Mouse (Mus musculus): ENCODE results near the gene 1600014C10Rik.

Gene 1600014C10Rik

GRCm38 (mm10) chr7:38182962-38183687 is at the start of gene 1600014C10Rik:
Gene 1600014C10Rik (plus strand): TSS chr7:38183217.
- ChIA-PET CTCF (interaction anchor here (0.5 to 4.4 kb wide), 90 partner anchors 7 to 248 kb away, joined by 3 to 111 read pairs (median 4); partner anchors contain the start of genes Pop4 (in 3 of the 4), Plekhf1 (in 2 of the 4) and Ccne1 (in 1 of the 4)), POLR2A (interaction anchor here (0.6 to 3.5 kb wide), 45 partner anchors 8 to 165 kb away, joined by 3 to 37 read pairs (median 4); partner anchors contain the start of genes Pop4 (in 2 of the 4), Ccne1 (in 1 of the 4) and Plekhf1 (in 1 of the 4))

- POLR2A ChIA-PET, result interaction anchor here in 2 of 4 experiments (0.7 kb wide), 2 partner anchors 8 to 24 kb away, joined by 3 to 4 read pairs; no protein-coding TSS in a partner anchor
- CTCF ChIA-PET, result interaction anchor here in 1 of 4 experiments (1.5 kb wide), 1 partner anchor 16 kb away, joined by 5 read pairs; no protein-coding TSS in a partner anchor
Observed at GRCm38 (mm10) chr7:38134471-38134870, 48.5 kb upstream of the 1600014C10Rik start.

GRCm38 (mm10) chr7:38140324-38140723 is 42.7 kb upstream of the 1600014C10Rik start:
- POLR2A ChIA-PET, result interaction anchor here in 2 of 4 experiments (1.5 to 2.1 kb wide), 2 partner anchors 10 to 54 kb away, joined by 3 to 6 read pairs; no protein-coding TSS in a partner anchor
- CTCF ChIA-PET, result interaction anchor here (0.7 to 2.8 kb wide), 14 partner anchors 10 to 80 kb away, joined by 3 to 11 read pairs (median 4); partner anchors contain the start of gene Ccne1 (in 1 of the 4)

GRCm38 (mm10) chr7:38141747-38142545 is 41.1 kb upstream of the 1600014C10Rik start:
- POLR2A ChIA-PET, result interaction anchor here in 2 of 4 experiments (0.9 to 2.1 kb wide), 2 partner anchors 12 to 34 kb away, joined by 3 to 6 read pairs; no protein-coding TSS in a partner anchor
- CTCF ChIA-PET, result interaction anchor here in 2 of 4 experiments (0.6 to 2.8 kb wide), 7 partner anchors 23 to 105 kb away, joined by 3 to 11 read pairs (median 4); partner anchors contain the start of gene 1600014C10Rik (in 1 of the 2)

GRCm38 (mm10) chr7:38147477-38147876 is 35.5 kb upstream of the 1600014C10Rik start:
- ChIA-PET POLR2A (interaction anchor here in 1 of 4 experiments (0.6 to 2.1 kb wide), 3 partner anchors 9 to 243 kb away, joined by 3 to 6 read pairs (median 5); no protein-coding TSS in a partner anchor), CTCF (interaction anchor here in 3 of 4 experiments (0.6 to 2.5 kb wide), 7 partner anchors 10 to 673 kb away, joined by 3 to 8 read pairs (median 4); no protein-coding TSS in a partner anchor)

GRCm38 (mm10) chr7:38151706-38152312 is 31.2 kb upstream of the 1600014C10Rik start:
- CTCF ChIA-PET, result interaction anchor here in 2 of 4 experiments (0.6 to 1.1 kb wide), 5 partner anchors 31 to 787 kb away, joined by 3 to 9 read pairs (median 4); no protein-coding TSS in a partner anchor

GRCm38 (mm10) chr7:38152571-38152970 is 30.4 kb upstream of the 1600014C10Rik start:
- POLR2A ChIA-PET, result no interaction called here
- CTCF ChIA-PET, result interaction anchor here in 2 of 4 experiments (0.6 to 1.1 kb wide), 3 partner anchors 30 to 788 kb away, joined by 3 to 9 read pairs (median 4); no protein-coding TSS in a partner anchor

More at GRCm38 (mm10) chr7:38151706-38152312, 31.2 kb upstream of the 1600014C10Rik start:
- POLR2A ChIA-PET, result interaction anchor here in 2 of 4 experiments (0.5 to 0.6 kb wide), 3 partner anchors 83 to 134 kb away, joined by 3 to 4 read pairs (median 3); no protein-coding TSS in a partner anchor

GRCm38 (mm10) chr7:38155829-38156228 is 27.2 kb upstream of the 1600014C10Rik start:
- POLR2A ChIA-PET, result interaction anchor here in 1 of 4 experiments (1.6 kb wide), 1 partner anchor 8 kb away, joined by 6 read pairs; no protein-coding TSS in a partner anchor
- CTCF ChIA-PET, result interaction anchor here in 3 of 4 experiments (0.8 to 1.4 kb wide), 4 partner anchors 10 to 95 kb away, joined by 3 to 4 read pairs (median 3); no protein-coding TSS in a partner anchor

GRCm38 (mm10) chr7:38158764-38159458 is 24.1 kb upstream of the 1600014C10Rik start:
- ChIA-PET CTCF (interaction anchor here in 2 of 4 experiments (0.7 to 1.6 kb wide), 9 partner anchors 12 to 85 kb away, joined by 3 to 4 read pairs (median 3); partner anchors contain the start of gene 1600014C10Rik (in 1 of the 2)), POLR2A (interaction anchor here in 3 of 4 experiments (0.6 to 1.9 kb wide), 8 partner anchors 14 to 139 kb away, joined by 3 to 5 read pairs (median 3); partner anchors contain the start of gene Ccne1 (in 1 of the 3))

GRCm38 (mm10) chr7:38161438-38161837 is 21.6 kb upstream of the 1600014C10Rik start:
- ChIA-PET CTCF (interaction anchor here (0.5 to 1.5 kb wide), 35 partner anchors 9 to 1229 kb away, joined by 3 to 14 read pairs (median 3); partner anchors contain the start of gene 1600014C10Rik (in 3 of the 4)), POLR2A (interaction anchor here in 1 of 4 experiments (0.7 to 1.0 kb wide), 2 partner anchors 42 to 104 kb away, joined by 3 read pairs; no protein-coding TSS in a partner anchor)

- ChIA-PET POLR2A (interaction anchor here in 1 of 4 experiments (0.6 kb wide), 1 partner anchor 805 kb away, joined by 3 read pairs; no protein-coding TSS in a partner anchor), CTCF (interaction anchor here in 1 of 4 experiments (0.6 to 0.9 kb wide), 2 partner anchors 37 to 40 kb away, joined by 3 read pairs; no protein-coding TSS in a partner anchor)
Observed at GRCm38 (mm10) chr7:38163433-38164050, 19.5 kb upstream of the 1600014C10Rik start.

- ChIA-PET POLR2A (no interaction called here), CTCF (interaction anchor here in 3 of 4 experiments (0.6 to 4.1 kb wide), 7 partner anchors 15 to 106 kb away, joined by 3 to 14 read pairs (median 3); partner anchors contain the start of gene 1600014C10Rik (in 2 of the 3))
Observed at GRCm38 (mm10) chr7:38166930-38167645, 15.9 kb upstream of the 1600014C10Rik start.

- CTCF ChIA-PET, result interaction anchor here in 3 of 4 experiments (0.7 to 4.1 kb wide), 8 partner anchors 14 to 107 kb away, joined by 3 to 14 read pairs (median 3); partner anchors contain the start of gene 1600014C10Rik (in 2 of the 3)
- POLR2A ChIA-PET, result interaction anchor here in 2 of 4 experiments (1.3 to 1.8 kb wide), 2 partner anchors 15 to 16 kb away, joined by 4 to 5 read pairs; partner anchors contain the start of gene 1600014C10Rik (in 2 of the 2)
Observed at GRCm38 (mm10) chr7:38167724-38168141, 15.3 kb upstream of the 1600014C10Rik start.

- POLR2A ChIA-PET, result interaction anchor here in 3 of 4 experiments (0.6 to 2.4 kb wide), 9 partner anchors 9 to 54 kb away, joined by 3 to 12 read pairs (median 3); partner anchors contain the start of genes 1600014C10Rik (in 2 of the 3) and Plekhf1 (in 1 of the 3)
- CTCF ChIA-PET, result interaction anchor here (0.8 to 4.5 kb wide), 9 partner anchors 9 to 97 kb away, joined by 3 to 29 read pairs (median 5); partner anchors contain the start of gene 1600014C10Rik (in 2 of the 4)
Observed at GRCm38 (mm10) chr7:38173871-38174270, 9.1 kb upstream of the 1600014C10Rik start.

Data from embryonic stem cell, embryonic (primary cell).